In genomic region chr14:117599758-117600157, GRCm38 (mm10) we compare ENCODE assay signal across 15 mouse cellular contexts.
"Had no signal": no experiment of that assay in that cellular context is flagged by ENCODE, and none has a peak within 500 bp of the region (broad histone marks: within the 10 kb centered on the region; RNA-seq: fewer than 3 reads in every experiment).

No protein-coding gene starts in this region.

- H3K27ac ChIP-seq: liver, embryonic 13.5 days; midbrain, embryonic 12.5 days; neural tube, embryonic 12.5 days; stomach, embryonic 15.5 days had no signal

- ATAC-seq: intestine, embryonic 16.5 days had no signal

- H3K4me2 ChIP-seq: liver, embryonic 13.5 days; midbrain, embryonic 12.5 days; neural tube, embryonic 12.5 days; stomach, embryonic 15.5 days had no signal

- H3K4me3 ChIP-seq: liver, embryonic 13.5 days; midbrain, embryonic 12.5 days; neural tube, embryonic 12.5 days; stomach, embryonic 15.5 days had no signal

- H3K9me3 ChIP-seq: liver, embryonic 13.5 days; midbrain, embryonic 12.5 days; neural tube, embryonic 12.5 days; stomach, embryonic 15.5 days had no signal

- H3K36me3 ChIP-seq: liver, embryonic 13.5 days; midbrain, embryonic 12.5 days; neural tube, embryonic 12.5 days; stomach, embryonic 15.5 days had no signal

- H3K4me1 ChIP-seq: liver, embryonic 13.5 days; midbrain, embryonic 12.5 days; neural tube, embryonic 12.5 days; stomach, embryonic 15.5 days had no signal

- H3K9ac ChIP-seq: liver, embryonic 13.5 days; midbrain, embryonic 12.5 days; neural tube, embryonic 12.5 days; stomach, embryonic 15.5 days had no signal

- H3K27me3 ChIP-seq: liver, embryonic 13.5 days; midbrain, embryonic 12.5 days; neural tube, embryonic 12.5 days; stomach, embryonic 15.5 days had no signal

- DNase-seq: kidney, adult 18-20 months; kidney, adult 9 months; kidney, postnatal 14 days; kidney, postnatal 4 days; liver, embryonic 13.5 days; lung, adult 2 months; lung, postnatal 14 days; lung, postnatal 4 days; right cerebral cortex, postnatal 14 days; spleen, adult 18-20 months; thymus, postnatal 25 days had no signal
